Mouse (Mus musculus) liver, embryonic 14.5 days (tissue): ENCODE results near the gene Fshr.

Source experiments
- CTCF ChIP-seq: IDR thresholded peaks from 2 replicates; pipeline ENCODE4 v1.5.1; 2016; ENCODE audit warnings: antibody characterized with exemption, low read depth, control low read depth
- EP300 ChIP-seq: IDR thresholded peaks from 2 replicates; pipeline ENCODE4 v1.6.1; 2016; ENCODE audit warnings: antibody characterized with exemption, low read depth

- TF ChIP-seq CTCF (no peak), EP300 (no peak)
Observed at GRCm38 (mm10) chr17:89119250-89119649, 81.2 kb downstream of the Fshr start.
